ENCODE assay signal across 14 mouse cellular contexts in genomic region chr5:113181441-113181840, GRCm38 (mm10). TPM values are rescaled to one million over a fixed set of nuclear protein-coding genes. Genes with fewer than 3 reads are reported as not detected.
DNase-seq lines count a peak whose midpoint lies in the region; ATAC-seq and TF ChIP-seq lines count a peak whose summit lies in the region.
"Had no signal": no experiment of that assay in that cellular context is flagged by ENCODE, and none has a peak within 500 bp of the region (broad histone marks: within the 10 kb centered on the region; RNA-seq: fewer than 3 reads in every experiment).

No protein-coding gene starts in this region.

- no peak for ATAC-seq in forebrain, embryonic 16.5 days
- 0 out of 2 replicates have a peak, but pooled peaks have one; percentile 34 for ATAC-seq in liver, embryonic 15.5 days (ENCODE audit: insufficient read depth)
- ATAC-seq in cerebellum, adult (ENCODE audit: insufficient number of reproducible peaks, low FRiP score, low TSS enrichment): no peak
- ATAC-seq: activated CD4-positive, CD25-positive, alpha-beta regulatory T cell, adult 4 months had no signal

- H3K4me1 ChIP-seq in forebrain, embryonic 10.5 days: peaks cover 22% of the 10 kb centered on the region
- H3K4me1 ChIP-seq in forebrain, embryonic 16.5 days (replicated peaks; ENCODE audit: control insufficient read depth, insufficient read depth, low read length): peaks cover 10% of the 10 kb centered on the region
- peaks cover 23% of the 10 kb centered on the region for H3K4me1 ChIP-seq in liver, embryonic 15.5 days (replicated peaks)

- H3K4me2 ChIP-seq in forebrain, embryonic 16.5 days (ENCODE audit: low read length): no peak overlapping the region
- no peak overlapping the region for H3K4me2 ChIP-seq in liver, embryonic 15.5 days

- H3K27ac ChIP-seq in forebrain, embryonic 10.5 days: peak overlapping the region; percentile 88; the same call in 1 of the 2 replicates
- no peak overlapping the region for H3K27ac ChIP-seq in forebrain, embryonic 16.5 days (ENCODE audit: low read length)
- no peak overlapping the region for H3K27ac ChIP-seq in left cerebral cortex, adult 2 months
- H3K27ac ChIP-seq in liver, embryonic 15.5 days (replicated peaks): no peak overlapping the region

- H3K4me3 ChIP-seq in forebrain, embryonic 10.5 days: no peak overlapping the region
- no peak overlapping the region for H3K4me3 ChIP-seq in forebrain, embryonic 16.5 days (replicated peaks; ENCODE audit: low read length)
- no peak overlapping the region for H3K4me3 ChIP-seq in left cerebral cortex, adult 2 months
- no peak overlapping the region for H3K4me3 ChIP-seq in liver, embryonic 15.5 days (replicated peaks)

- no peaks in the 10 kb centered on the region for H3K9me3 ChIP-seq in forebrain, embryonic 10.5 days
- H3K9me3 ChIP-seq in forebrain, embryonic 16.5 days (ENCODE audit: control insufficient read depth, low read length): no peaks in the 10 kb centered on the region
- no peaks in the 10 kb centered on the region for H3K9me3 ChIP-seq in liver, embryonic 15.5 days (replicated peaks)

- intact Hi-C loops in left cerebral cortex, adult 2 months (cut with DNase I): no loop called here
- intact Hi-C loops in left cerebral cortex, postnatal 4 days (cut with DNase I): loop anchor here (2.0 kb wide), 1 partner anchor 43 kb away; no protein-coding TSS in a partner anchor

- WGBS in forebrain, embryonic 10.5 days: 41% methylated on average over 6 of the region's 6 CpGs
- WGBS in forebrain, embryonic 16.5 days: 42% methylated on average over 6 of the region's 6 CpGs
- 19% methylated on average over 6 of the region's 6 CpGs for WGBS in liver, embryonic 15.5 days (ENCODE audit: insufficient replicate concordance)

- peaks cover 41% of the 10 kb centered on the region for H3K36me3 ChIP-seq in forebrain, embryonic 10.5 days (replicated peaks)
- no peaks in the 10 kb centered on the region for H3K36me3 ChIP-seq in forebrain, embryonic 16.5 days (ENCODE audit: control insufficient read depth, insufficient read depth)
- H3K36me3 ChIP-seq in liver, embryonic 15.5 days (replicated peaks): no peaks in the 10 kb centered on the region

- no peak overlapping the region for H3K9ac ChIP-seq in forebrain, embryonic 16.5 days (replicated peaks; ENCODE audit: low read depth, low read length)
- no peak overlapping the region for H3K9ac ChIP-seq in liver, embryonic 15.5 days

- TF ChIP-seq CTCF in left cerebral cortex, adult 2 months (IDR thresholded peaks at IDR 0.05): peak; percentile 20; the same call in 1 of the 2 replicates

- DNase-seq in forebrain, embryonic 10.5 days (ENCODE audit: extremely low spot score, low spot score): no peak
- no peak for DNase-seq in left cerebral cortex, adult 2 months (ENCODE audit: extremely low spot score in 1 of 2, low spot score in 2 of 2)
- DNase-seq in left cerebral cortex, postnatal 4 days: no peak
- DNase-seq in c-Kit-positive CD71-positive TER-119-negative erythroid progenitor cells, embryonic 14.5 days (ENCODE audit: low read depth): peak; percentile 40
- DNase-seq in urinary bladder, postnatal 10 days (ENCODE audit: low spot score): no peak
- DNase-seq: cerebellum, adult 18-20 months; heart, adult 18-20 months; kidney, postnatal 14 days had no signal

- H3K27me3 ChIP-seq in forebrain, embryonic 10.5 days (ENCODE audit: poor library complexity, severe bottlenecking): no peaks in the 10 kb centered on the region
- no peaks in the 10 kb centered on the region for H3K27me3 ChIP-seq in forebrain, embryonic 16.5 days (replicated peaks; ENCODE audit: control insufficient read depth, insufficient read depth, low read length)
- no peaks in the 10 kb centered on the region for H3K27me3 ChIP-seq in liver, embryonic 15.5 days

RNA-seq across cellular contexts. Expression of gene 2900026A02Rik, which starts 39.6 kb away (rescaled TPM):
- polyA plus RNA-seq in forebrain, embryonic 10.5 days (2016; fragmentation: Nextera tagmentation; extraction: Ambion mirVana): 4.4 and 4.5 TPM in 2 replicates
- 4.6 and 5.0 TPM in 2 replicates for polyA plus RNA-seq in forebrain, embryonic 16.5 days (2015; fragmentation: Nextera tagmentation; extraction: Ambion mirVana)
- total RNA-seq in left cerebral cortex, adult 2 months (2021): 10 to 100 TPM; 39.6 to 45.1 TPM
- 10 to 100 TPM; 40.1 to 41.4 TPM for total RNA-seq in left cerebral cortex, postnatal 4 days (2021)
- 2.0 and 2.8 TPM in 2 replicates for polyA plus RNA-seq in liver, embryonic 15.5 days (2015; fragmentation: Nextera tagmentation; extraction: Ambion mirVana)

RNA-seq across cellular contexts. Expression of gene Tmem211, which starts 45.3 kb away (rescaled TPM):
- 0.22 and 0.67 TPM in 2 replicates for polyA plus RNA-seq in forebrain, embryonic 10.5 days (2016; fragmentation: Nextera tagmentation; extraction: Ambion mirVana)
- not detected in 2 replicates for polyA plus RNA-seq in forebrain, embryonic 16.5 days (2015; fragmentation: Nextera tagmentation; extraction: Ambion mirVana)
- total RNA-seq in left cerebral cortex, adult 2 months (2021): not detected
- under 1 TPM in 1 of 2 experiments, not detected in 1; 0.18 TPM for total RNA-seq in left cerebral cortex, postnatal 4 days (2021)
- polyA plus RNA-seq in liver, embryonic 15.5 days (2015; fragmentation: Nextera tagmentation; extraction: Ambion mirVana): not detected in 2 replicates
- total RNA-seq: heart, adult 18-20 months; monocyte, adult 5-6 weeks had no signal
- polyA plus RNA-seq: activated CD4-positive, CD25-positive, alpha-beta regulatory T cell, adult 4 months; limb, embryonic 11.5 days had no signal
